Mouse (Mus musculus) kidney, postnatal 25 days (tissue): ENCODE data around the gene Cd63.

Experiments used
- DNase-seq, 2 experiments: peaks; one replicate each; pipeline ENCODE4 v3.0.0; 2021; ENCODE audit warnings: mixed read lengths in 2 of 2

The Cd63 gene

GRCm38 (mm10) chr10:128900698-128901097 lies at the start of gene Cd63:
TSS of gene Cd63 (plus strand) at chr10:128900989.
- peak in 1 of 2 experiments; percentile 18 for DNase-seq

GRCm38 (mm10) chr10:128861176-128861575 lies 39.6 kb upstream of the Cd63 start:
- DNase-seq, result no peak

GRCm38 (mm10) chr10:128866042-128866441 lies 34.7 kb upstream of the Cd63 start:
- DNase-seq, result no peak

GRCm38 (mm10) chr10:128866518-128866917 lies 34.3 kb upstream of the Cd63 start:
- no peak for DNase-seq

- no peak for DNase-seq
Measured at GRCm38 (mm10) chr10:128870341-128870740, 30.4 kb upstream of the Cd63 start.

- DNase-seq, result no peak
Measured at GRCm38 (mm10) chr10:128878291-128878690, 22.5 kb upstream of the Cd63 start.

- DNase-seq, result no peak
Measured at GRCm38 (mm10) chr10:128878811-128879210, 22.0 kb upstream of the Cd63 start.

GRCm38 (mm10) chr10:128882067-128882466 lies 18.7 kb upstream of the Cd63 start:
- peak; percentile 47 to 83 for DNase-seq

GRCm38 (mm10) chr10:128888941-128889827 lies 11.6 kb upstream of the Cd63 start:
- DNase-seq, result no peak

- no peak for DNase-seq
Measured at GRCm38 (mm10) chr10:128889846-128890245, 10.9 kb upstream of the Cd63 start.

- no peak for DNase-seq
Measured at GRCm38 (mm10) chr10:128890383-128891295, 10.2 kb upstream of the Cd63 start.

- DNase-seq, result peak; percentile 61 to 79
Measured at GRCm38 (mm10) chr10:128891296-128892094, 9.3 kb upstream of the Cd63 start, which contains the start of gene Gdf11. TSS of gene Gdf11 (minus strand) at chr10:128891718.

- DNase-seq, result peak in 1 of 2 experiments; percentile 20
Measured at GRCm38 (mm10) chr10:128892246-128892645, 8.5 kb upstream of the Cd63 start.

GRCm38 (mm10) chr10:128895437-128895836 lies 5.4 kb upstream of the Cd63 start:
- peak; percentile 72 to 93 for DNase-seq

GRCm38 (mm10) chr10:128895952-128896693 lies 4.7 kb upstream of the Cd63 start:
- DNase-seq, result peak; percentile 63 to 83

- DNase-seq, result peak in 1 of 2 experiments; percentile 14
Measured at GRCm38 (mm10) chr10:128896807-128897206, 4.0 kb upstream of the Cd63 start.

GRCm38 (mm10) chr10:128897501-128897900 lies 3.3 kb upstream of the Cd63 start:
- peak in 1 of 2 experiments; percentile 28 for DNase-seq

- peak; percentile 71 to 89 for DNase-seq
Measured at GRCm38 (mm10) chr10:128899759-128900490, 864 bp upstream of the Cd63 start.

GRCm38 (mm10) chr10:128901409-128901808 lies 620 bp downstream of the Cd63 start:
- DNase-seq, result peak in 1 of 2 experiments; percentile 26

GRCm38 (mm10) chr10:128902409-128902988 lies 1.7 kb downstream of the Cd63 start:
- DNase-seq, result peak; percentile 49 to 88
